Mouse (Mus musculus) MEL (cell line): Measurements from ENCODE around the gene Taar8b. TPM values are rescaled to one million over a fixed set of nuclear protein-coding genes. Genes with fewer than 3 reads are reported as not detected.

Experiments used
- DNase-seq: peaks from one replicate; pipeline ENCODE4 v3.0.0; 2011; ENCODE audit warnings: low read depth, low spot score
- H3K27ac ChIP-seq: 2 replicates; pipeline ENCODE4 v1.5.1; 2012; ENCODE audit warnings: low read depth, mild to moderate bottlenecking, control low read depth, low read length, moderate library complexity; ENCODE audit not compliant: control insufficient read depth
- H3K27me3 ChIP-seq, 2 experiments: fragments of 150-350 bp in 1 of 2; sonication (generic) in 1 of 2; 2 replicates each; pipeline ENCODE4 v1.6.1; 2012; ENCODE audit warnings: low read length in 2 of 2, mild to moderate bottlenecking in 2 of 2, improper control_type of control experiment in 1 of 2, moderate library complexity in 1 of 2; ENCODE audit not compliant: insufficient read depth in 2 of 2, control insufficient read depth in 1 of 2
- H3K36me3 ChIP-seq, 2 experiments: 2 replicates each; pipeline ENCODE4 v1.6.1; 2012 to 2014; ENCODE audit warnings: low read length in 2 of 2, improper control_type of control experiment in 1 of 2, inconsistent platforms in 1 of 2, mild to moderate bottlenecking in 1 of 2; ENCODE audit not compliant: insufficient read depth in 2 of 2, control insufficient read depth in 1 of 2
- H3K4me1 ChIP-seq, 2 experiments: fragments of 150-350 bp in 1 of 2; sonication (generic) in 1 of 2; 2 replicates each; pipeline ENCODE4 v1.6.1; 2012; ENCODE audit warnings: low read length in 2 of 2, improper control_type of control experiment in 1 of 2, mild to moderate bottlenecking in 1 of 2; ENCODE audit not compliant: insufficient read depth in 2 of 2, control insufficient read depth in 1 of 2
- H3K4me3 ChIP-seq, 2 experiments: fragments of 150-350 bp in 1 of 2; sonication (generic) in 1 of 2; 2 replicates each; pipeline ENCODE4 v1.5.1; 2012; ENCODE audit warnings: low read depth in 2 of 2, low read length in 2 of 2, mild to moderate bottlenecking in 2 of 2, moderate library complexity in 2 of 2, control low read depth in 1 of 2, improper control_type of control experiment in 1 of 2; ENCODE audit not compliant: control insufficient read depth in 1 of 2, insufficient read depth in 1 of 2
- H3K79me2 ChIP-seq: 2 replicates; pipeline ENCODE4 v1.6.1; 2012; ENCODE audit warnings: mild to moderate bottlenecking, low read length, moderate library complexity; ENCODE audit not compliant: control insufficient read depth, poor library complexity, insufficient read depth
- H3K9ac ChIP-seq: 2 replicates; pipeline ENCODE4 v1.6.1; 2012; ENCODE audit warnings: low read depth, mild to moderate bottlenecking, control low read depth, low read length, moderate library complexity; ENCODE audit not compliant: control insufficient read depth, poor library complexity, severe bottlenecking
- H3K9me3 ChIP-seq: fragments of 150-350 bp; sonication (generic); replicated peaks from 2 replicates; pipeline ENCODE4 v1.6.1; 2012; ENCODE audit warnings: mild to moderate bottlenecking, low read length, improper control_type of control experiment, moderate library complexity; ENCODE audit not compliant: insufficient read depth
- BHLHE40 ChIP-seq: IDR thresholded peaks from 2 replicates; pipeline ENCODE4 v1.6.1; 2012; ENCODE audit warnings: low read depth, mild to moderate bottlenecking, inconsistent platforms, low read length, improper control_type of control experiment, borderline replicate concordance
- CHD1 ChIP-seq: IDR thresholded peaks from 2 replicates; pipeline ENCODE4 v1.6.1; 2012; ENCODE audit warnings: low read depth, mild to moderate bottlenecking, inconsistent platforms, low read length, improper control_type of control experiment
- CTCF ChIP-seq, 3 experiments: IDR thresholded peaks in 2 of 3; conservative IDR thresholded peaks in 1 of 3; 2 replicates each; pipeline ENCODE4 v1.5.1; 2011 to 2012; ENCODE audit warnings: low read length in 3 of 3, low read depth in 2 of 3, mild to moderate bottlenecking in 2 of 3, improper control_type of control experiment in 1 of 3, inconsistent platforms in 1 of 3, mixed read lengths in 1 of 3, moderate library complexity in 1 of 3; ENCODE audit not compliant: control insufficient read depth in 1 of 3, insufficient read depth in 1 of 3, poor library complexity in 1 of 3, severe bottlenecking in 1 of 3
- E2F4 ChIP-seq: IDR thresholded peaks from 2 replicates; pipeline ENCODE4 v1.6.1; 2011; ENCODE audit warnings: low read depth, low read length, improper control_type of control experiment, borderline replicate concordance
- ELF1 ChIP-seq: IDR thresholded peaks from 2 replicates; pipeline ENCODE4 v1.6.1; 2014; ENCODE audit warnings: low read depth, mild to moderate bottlenecking, inconsistent platforms, low read length, improper control_type of control experiment, moderate library complexity
- EP300 ChIP-seq, 2 experiments: IDR thresholded peaks; 2 replicates each; pipeline ENCODE4 v1.6.1; 2011; ENCODE audit warnings: improper control_type of control experiment in 2 of 2, low read length in 2 of 2, low read depth in 1 of 2, mild to moderate bottlenecking in 1 of 2
- ETS1 ChIP-seq: IDR thresholded peaks from 2 replicates; pipeline ENCODE4 v1.6.1; 2012; ENCODE audit warnings: low read depth, mild to moderate bottlenecking, inconsistent platforms, low read length, improper control_type of control experiment, moderate library complexity
- GATA1 ChIP-seq: IDR thresholded peaks from 2 replicates; pipeline ENCODE4 v1.6.1; 2011; ENCODE audit warnings: low read depth, low read length, improper control_type of control experiment
- HCFC1 ChIP-seq: IDR thresholded peaks from 2 replicates; pipeline ENCODE4 v1.6.1; 2012; ENCODE audit warnings: low read depth, mild to moderate bottlenecking, inconsistent platforms, low read length, improper control_type of control experiment, moderate library complexity
- JUND ChIP-seq: IDR thresholded peaks from 2 replicates; pipeline ENCODE4 v1.6.1; 2011; ENCODE audit warnings: low read depth, mild to moderate bottlenecking, improper control_type of control experiment, low read length
- KAT2A ChIP-seq: conservative IDR thresholded peaks from 2 replicates; pipeline ENCODE4 v1.6.1; 2012; ENCODE audit warnings: low read depth, low read length, improper control_type of control experiment, inconsistent platforms
- MAFK ChIP-seq: IDR thresholded peaks from 2 replicates; pipeline ENCODE4 v1.6.1; 2011; ENCODE audit warnings: low read depth, mild to moderate bottlenecking, low read length, improper control_type of control experiment, borderline replicate concordance
- MAX ChIP-seq: IDR thresholded peaks from 2 replicates; pipeline ENCODE4 v1.6.1; 2011; ENCODE audit warnings: low read length, improper control_type of control experiment
- MAZ ChIP-seq: IDR thresholded peaks from 2 replicates; pipeline ENCODE4 v1.6.1; 2012; ENCODE audit warnings: low read depth, mild to moderate bottlenecking, inconsistent platforms, low read length, improper control_type of control experiment
- MEF2A ChIP-seq: IDR thresholded peaks from 2 replicates; pipeline ENCODE4 v1.6.1; 2014; ENCODE audit warnings: low read depth, mild to moderate bottlenecking, inconsistent platforms, low read length, improper control_type of control experiment; ENCODE audit not compliant: poor library complexity, insufficient replicate concordance, severe bottlenecking; ENCODE audit errors: extremely low read depth
- MXI1 ChIP-seq: IDR thresholded peaks from 2 replicates; pipeline ENCODE4 v1.6.1; 2011; ENCODE audit warnings: mild to moderate bottlenecking, low read depth, low read length, improper control_type of control experiment
- MYB ChIP-seq: IDR thresholded peaks from 2 replicates; pipeline ENCODE4 v1.6.1; 2011; ENCODE audit warnings: mild to moderate bottlenecking, low read depth, low read length, improper control_type of control experiment
- MYC ChIP-seq: IDR thresholded peaks from 2 replicates; pipeline ENCODE4 v1.6.1; 2011; ENCODE audit warnings: low read depth, mild to moderate bottlenecking, low read length, improper control_type of control experiment, moderate library complexity
- NELFE ChIP-seq: IDR thresholded peaks from 2 replicates; pipeline ENCODE4 v1.6.1; 2011; ENCODE audit warnings: low read depth, low read length, improper control_type of control experiment
- NRF1 ChIP-seq: IDR thresholded peaks from 2 replicates; pipeline ENCODE4 v1.6.1; 2014; ENCODE audit warnings: low read depth, mild to moderate bottlenecking, inconsistent platforms, low read length, improper control_type of control experiment, moderate library complexity; ENCODE audit not compliant: poor library complexity, insufficient read depth, severe bottlenecking
- POLR2A ChIP-seq, 2 experiments: IDR thresholded peaks; 2 replicates each; pipeline ENCODE4 v1.6.1; 2011 to 2012; ENCODE audit warnings: low read length in 2 of 2, mild to moderate bottlenecking in 2 of 2, control low read depth in 1 of 2, improper control_type of control experiment in 1 of 2, low read depth in 1 of 2, moderate library complexity in 1 of 2; ENCODE audit not compliant: control insufficient read depth in 1 of 2, insufficient read depth in 1 of 2, poor library complexity in 1 of 2
- POLR2AphosphoS5 ChIP-seq: IDR thresholded peaks from 2 replicates; pipeline ENCODE4 v1.6.1; 2012; ENCODE audit warnings: low read depth, borderline replicate concordance, mild to moderate bottlenecking, inconsistent platforms, low read length, moderate library complexity, mixed read lengths
- RAD21 ChIP-seq: IDR thresholded peaks from 2 replicates; pipeline ENCODE4 v1.6.1; 2011; ENCODE audit warnings: mild to moderate bottlenecking, low read depth, low read length, improper control_type of control experiment
- SIN3A ChIP-seq: IDR thresholded peaks from 2 replicates; pipeline ENCODE4 v1.6.1; 2012; ENCODE audit warnings: low read length, improper control_type of control experiment, inconsistent platforms
- SMC3 ChIP-seq: IDR thresholded peaks from 2 replicates; pipeline ENCODE4 v1.6.1; 2011; ENCODE audit warnings: low read depth, low read length, improper control_type of control experiment
- TBP ChIP-seq: IDR thresholded peaks from 2 replicates; pipeline ENCODE4 v1.8.0; 2011; ENCODE audit warnings: low read depth, low read length, improper control_type of control experiment
- TCF12 ChIP-seq: IDR thresholded peaks from 2 replicates; pipeline ENCODE4 v1.6.1; 2014; ENCODE audit warnings: low read depth, mild to moderate bottlenecking, inconsistent platforms, low read length, improper control_type of control experiment, moderate library complexity
- UBTF ChIP-seq: IDR thresholded peaks from 2 replicates; pipeline ENCODE4 v1.6.1; 2012; ENCODE audit warnings: low read depth, mild to moderate bottlenecking, inconsistent platforms, low read length, improper control_type of control experiment, moderate library complexity, borderline replicate concordance; ENCODE audit not compliant: insufficient read depth
- USF1 ChIP-seq: IDR thresholded peaks from 2 replicates; pipeline ENCODE4 v1.6.1; 2014; ENCODE audit warnings: low read depth, mild to moderate bottlenecking, inconsistent platforms, low read length, improper control_type of control experiment, moderate library complexity
- ZC3H11A ChIP-seq: IDR thresholded peaks from 2 replicates; pipeline ENCODE4 v1.6.1; 2012; ENCODE audit warnings: low read depth, mild to moderate bottlenecking, inconsistent platforms, low read length, improper control_type of control experiment
- ZKSCAN1 ChIP-seq: IDR thresholded peaks from 2 replicates; pipeline ENCODE4 v1.6.1; 2012; ENCODE audit warnings: low read depth, mild to moderate bottlenecking, inconsistent platforms, low read length, improper control_type of control experiment, moderate library complexity
- ZMIZ1 ChIP-seq: IDR thresholded peaks from 2 replicates; pipeline ENCODE4 v1.6.1; 2012; ENCODE audit warnings: low read depth, mild to moderate bottlenecking, inconsistent platforms, low read length, improper control_type of control experiment, moderate library complexity
- ZNF384 ChIP-seq: IDR thresholded peaks from 2 replicates; pipeline ENCODE4 v1.6.1; 2012; ENCODE audit warnings: low read depth, mild to moderate bottlenecking, inconsistent platforms, low read length, improper control_type of control experiment
- polyA plus RNA-seq, 2 experiments: library from polyadenylated mRNA; stranded (reverse) in 1 of 2; unstranded in 1 of 2; fragments of >175 nt in 1 of 2; fragments of >200 nt in 1 of 2; gene quantifications; 2 replicates each; pipeline versions ENCODE4 v1.2.1 to v1.2.4; 2012; ENCODE audit warnings: low replicate concordance in 2 of 2, low read depth in 1 of 2; ENCODE audit not compliant: insufficient read length in 2 of 2, insufficient read depth in 1 of 2, missing spikeins in 1 of 2
- total RNA-seq: library from RNA; depleted of rRNA; stranded (reverse); fragments of 300-350 nt; gene quantifications from 2 replicates; pipeline ENCODE4 v1.2.3, GENCODE M21; 2012

Taar8b gene
- total and polyA plus RNA-seq, 3 experiments, result not detected

- no peaks in the 10 kb centered on the region for H3K79me2 ChIP-seq
- TF ChIP-seq MYC (no peak), TBP (peak; percentile 71), ZMIZ1 (no peak), ZC3H11A (no peak), KAT2A (no peak), CHD1 (no peak), NRF1 (peak; percentile 42; the same call in 1 of the 2 replicates), ETS1 (no peak), GATA1 (no peak), SIN3A (0 out of 2 replicates have a peak, but pooled peaks have one; percentile 14), MAFK (no peak), JUND (no peak), HCFC1 (no peak), E2F4 (no peak), ZNF384 (no peak), UBTF (no peak), MEF2A (no peak), SMC3 (no peak), CTCF (IDR thresholded peaks at IDR 0.05 in 2 of 3, conservative IDR thresholded peaks at IDR 0.05 in 1 of 3; ENCODE audit: control insufficient read depth in 1 of 3, insufficient read depth in 1 of 3, low read depth in 2 of 3, low read length in 3 of 3, poor library complexity in 1 of 3, severe bottlenecking in 1 of 3) (no peak), ELF1 (no peak), POLR2AphosphoS5 (no peak), POLR2A (IDR thresholded peaks at IDR 0.05; ENCODE audit: control insufficient read depth in 1 of 2, insufficient read depth in 1 of 2, low read depth in 1 of 2, low read length in 2 of 2, poor library complexity in 1 of 2) (peak in 1 of 2 experiments; percentile 52; a peak in 2 of 4 replicates), BHLHE40 (no peak), MXI1 (no peak), TCF12 (no peak), USF1 (no peak), RAD21 (no peak), MYB (no peak), MAZ (no peak), NELFE (no peak), MAX (no peak), EP300 (IDR thresholded peaks at IDR 0.05; ENCODE audit: low read depth in 1 of 2, low read length in 2 of 2) (no peak), ZKSCAN1 (no peak)
- peaks cover 0 to 23% of the 10 kb centered on the region in 2 experiments; a peak in 2 of 4 replicates for H3K36me3 ChIP-seq
- H3K9ac ChIP-seq, result peak overlapping the region; percentile 73
- H3K9me3 ChIP-seq, result no peaks in the 10 kb centered on the region
- DNase-seq, result peak; percentile 81
- no peaks in the 10 kb centered on the region for H3K27me3 ChIP-seq
- peak overlapping the region; percentile 61 to 81 for H3K4me3 ChIP-seq
- peak overlapping the region; percentile 77 for H3K27ac ChIP-seq
- peaks cover 6 to 15% of the 10 kb centered on the region in 2 experiments for H3K4me1 ChIP-seq
Measured at GRCm38 (mm10) chr10:24132273-24132672, 40.2 kb upstream of the Taar8b start.
